Mouse (Mus musculus) thymus, postnatal 4 days (tissue): ENCODE measurements at regions not wholly inside any gene's neighbourhood (a gene's known extent, or its start where the extent isn't known, plus 50 kb on each side); places are given as distances from the start of the nearest gene placed in this dataset.

Experiments
- DNase-seq: peaks from one replicate; pipeline ENCODE4 v3.0.0; 2021

DNA sequence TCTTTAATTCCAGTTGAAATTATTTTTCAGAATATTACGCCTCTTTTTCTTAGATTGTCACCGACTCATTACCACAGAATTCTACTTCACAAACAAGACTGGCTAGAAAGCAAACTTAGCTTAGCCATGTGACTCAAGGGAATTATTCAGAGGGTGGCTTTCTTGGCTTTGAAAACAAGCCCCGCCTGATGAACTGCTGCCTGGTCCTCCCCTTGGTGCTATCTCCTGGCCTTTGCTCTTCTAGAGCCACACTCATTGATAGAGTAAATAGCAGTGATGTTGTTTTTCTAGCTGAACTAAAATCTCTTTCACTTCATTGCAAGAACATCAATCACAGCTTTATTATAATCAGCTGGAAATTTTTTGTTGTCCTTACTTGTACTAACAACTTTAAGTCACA, 713.0 kb upstream of the Cited2 start:
- no peak for DNase-seq

GRCm38 (mm10) chr10:17011876-17012275, 711.1 kb upstream of the Cited2 start:
- DNase-seq: no peak

DNA sequence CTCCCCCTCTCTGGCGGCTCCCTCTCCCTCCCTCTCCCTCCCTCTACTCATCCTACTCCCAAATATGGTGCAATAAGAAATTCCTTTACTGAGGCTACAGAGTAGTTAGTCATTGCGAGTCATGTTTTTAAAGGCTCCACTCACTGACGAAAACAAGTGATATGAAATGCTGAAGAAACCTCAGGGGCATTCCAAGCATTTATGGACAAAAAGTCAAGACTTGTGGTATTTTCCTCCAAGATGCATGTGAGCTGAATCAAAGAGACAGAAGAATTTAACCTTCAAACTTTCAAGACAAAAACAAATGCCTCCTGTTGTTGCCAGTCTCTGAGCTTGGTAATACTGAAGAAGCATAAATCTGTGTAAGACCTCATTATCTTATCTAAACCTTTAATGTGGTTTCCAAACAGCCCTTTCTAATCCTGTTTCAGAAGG, 710.5 kb upstream of the Cited2 start:
- DNase-seq: no peak

- no peak for DNase-seq
These were observed 708.2 kb upstream of the Cited2 start for GRCm38 (mm10) chr10:17014826-17015225.

- no peak for DNase-seq
These were observed 706.2 kb upstream of the Cited2 start for GRCm38 (mm10) chr10:17016854-17017253.

DNA sequence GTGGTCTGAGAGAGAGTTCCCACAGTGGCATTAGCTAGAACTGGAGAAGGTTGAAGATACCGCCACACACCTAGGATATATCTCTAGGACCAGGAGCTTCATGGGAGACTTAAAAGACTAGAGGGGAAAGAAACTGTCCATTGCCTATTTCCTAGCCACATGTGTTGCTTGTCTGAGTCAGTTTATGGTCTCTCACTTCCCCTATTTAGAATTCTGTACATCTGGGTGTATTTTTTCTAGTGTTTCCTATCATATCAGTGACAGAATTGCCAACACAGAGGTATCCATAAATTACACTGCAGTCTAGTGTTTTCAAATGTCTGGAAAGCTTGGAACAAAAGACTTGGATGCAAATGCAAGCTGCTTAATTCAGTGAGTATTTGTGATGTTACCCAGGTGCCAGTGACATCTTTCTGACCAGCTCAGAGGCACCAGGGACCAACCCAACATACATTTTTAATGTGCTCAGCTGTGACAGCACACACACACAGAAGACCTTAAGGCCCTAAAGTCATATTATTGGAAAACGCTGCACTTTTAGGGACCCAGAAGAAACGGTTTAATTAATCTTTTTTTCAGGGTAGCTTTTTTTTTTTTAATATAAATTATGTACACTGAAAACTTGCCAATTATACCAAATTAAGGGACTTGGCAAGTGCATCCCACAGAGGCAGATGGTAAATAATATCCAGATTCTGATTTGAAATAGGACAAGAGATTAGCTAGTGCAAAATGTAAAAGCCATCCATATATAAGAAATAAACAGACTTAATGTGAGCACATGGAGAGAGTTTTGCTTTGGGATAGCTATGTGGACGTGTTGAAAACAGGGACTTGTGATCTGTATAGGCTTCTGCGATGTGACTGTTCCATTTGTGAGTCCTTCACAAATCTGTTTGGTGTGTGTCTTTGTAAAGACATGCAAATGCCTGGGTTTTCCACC, 700.5 kb upstream of the Cited2 start:
- DNase-seq: no peak

GRCm38 (mm10) chr10:17023571-17024293, 699.3 kb upstream of the Cited2 start:
- DNase-seq: no peak

DNA sequence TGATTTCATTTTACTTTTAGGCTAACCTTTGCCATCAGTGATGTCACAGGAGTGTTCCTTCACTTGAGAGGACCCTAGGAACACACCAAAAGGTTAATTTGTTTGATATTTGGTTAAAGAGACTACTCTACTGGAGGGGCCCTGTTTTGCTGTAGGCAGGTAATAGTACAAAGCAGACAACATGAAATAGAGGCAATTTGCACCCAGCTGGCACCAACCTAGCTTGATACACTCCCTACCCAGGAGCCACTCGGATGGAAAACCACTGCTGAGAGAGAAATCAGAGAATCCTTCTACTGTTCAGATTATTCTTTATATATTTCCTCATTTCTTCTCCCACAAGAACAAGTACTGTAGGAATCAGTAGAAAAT, 698.7 kb upstream of the Cited2 start:
- DNase-seq: no peak

DNA sequence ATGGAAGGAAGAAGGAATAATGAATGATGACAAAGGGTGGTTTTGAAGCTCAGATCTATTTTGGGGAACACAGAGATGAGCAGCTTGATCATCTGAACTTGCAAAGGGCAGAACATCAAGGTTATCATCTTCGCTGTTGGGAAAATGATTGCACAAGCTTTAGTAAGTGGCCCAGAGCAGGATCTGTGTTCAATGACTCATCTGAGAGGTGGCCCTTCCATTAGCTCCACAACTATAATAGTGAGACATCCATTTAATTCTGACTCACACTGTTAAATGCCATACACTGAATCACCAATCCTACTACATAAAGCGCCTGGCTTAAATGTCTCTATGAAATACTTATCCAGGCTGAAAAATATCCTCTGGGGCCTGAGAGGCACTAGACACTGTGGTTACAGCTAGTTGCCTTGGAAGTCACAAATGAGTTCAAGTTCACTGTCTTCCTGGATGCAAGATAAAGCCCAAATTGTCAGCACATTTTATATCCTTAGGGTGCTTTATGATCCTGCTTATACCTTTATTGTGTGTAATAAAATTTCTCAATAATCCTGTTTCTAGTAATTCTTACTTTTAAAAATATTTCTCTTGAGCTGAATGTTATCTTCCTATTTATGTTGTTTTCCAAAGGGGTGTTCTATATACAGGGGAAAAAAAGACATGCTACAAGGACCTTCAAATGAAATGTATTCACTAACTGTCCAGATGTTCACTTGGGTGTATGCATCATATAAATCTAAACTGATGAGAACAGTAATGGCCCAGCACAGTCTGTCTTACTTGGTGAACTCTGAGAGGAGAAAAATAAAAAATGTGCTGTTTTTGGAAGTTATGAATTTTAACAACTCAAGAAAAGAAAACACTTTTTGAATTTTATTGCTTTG, 687.9 kb upstream of the Cited2 start:
- DNase-seq: no peak

DNA sequence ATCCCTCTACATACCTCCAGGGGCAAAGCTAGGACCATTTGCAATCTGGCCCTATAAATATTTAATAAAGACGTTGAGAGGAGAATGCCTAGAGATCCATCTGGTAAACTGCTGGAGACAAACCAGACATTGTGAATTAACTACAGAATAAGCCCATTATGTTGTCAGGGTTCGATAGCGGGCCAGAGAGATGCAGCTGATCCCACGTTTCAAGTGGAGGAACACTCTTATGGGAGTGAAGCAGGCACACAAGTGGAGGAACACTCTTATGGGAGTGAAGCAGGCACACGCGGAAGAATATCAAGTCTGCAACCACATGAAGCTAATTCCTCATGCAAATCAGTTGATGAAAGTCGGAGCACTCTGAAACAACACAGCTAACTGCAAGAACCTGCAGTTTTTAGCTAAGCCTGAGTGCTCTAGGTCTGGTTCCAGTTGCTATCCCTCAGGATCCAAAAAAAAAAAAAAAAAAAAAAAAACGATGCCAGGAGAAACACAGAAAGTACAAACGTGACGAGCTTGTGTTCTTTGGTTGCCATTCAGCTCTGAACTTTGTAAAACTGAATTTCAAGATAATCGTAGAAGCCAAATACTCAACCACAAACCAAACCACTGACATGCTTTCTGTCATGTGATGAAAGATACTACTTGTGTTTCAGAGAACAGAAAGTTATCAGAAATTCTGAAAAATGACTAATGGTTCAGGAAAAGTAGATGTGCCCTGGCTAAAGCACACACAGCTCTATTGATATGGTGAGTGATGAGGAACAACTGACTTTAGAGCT, 684.6 kb upstream of the Cited2 start:
- no peak for DNase-seq

DNA sequence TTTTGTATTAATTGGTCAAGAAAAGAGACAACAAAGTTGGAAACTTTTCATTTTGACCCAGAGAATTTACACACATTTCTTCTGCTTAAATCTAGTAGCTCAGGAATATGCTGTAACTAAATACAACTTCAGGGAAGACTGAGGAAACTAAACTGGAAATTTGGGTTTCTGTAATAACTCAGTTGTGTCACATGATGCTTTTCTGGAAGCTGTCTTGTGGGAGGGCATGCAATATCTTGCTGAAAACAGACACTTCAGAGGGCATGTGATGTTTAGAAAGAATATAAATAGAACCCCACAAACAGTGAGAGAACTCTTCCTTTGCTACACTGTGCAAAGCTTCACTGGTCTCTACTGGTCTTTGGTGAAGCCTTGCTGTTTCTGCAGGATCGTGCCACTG, 680.9 kb upstream of the Cited2 start:
- no peak for DNase-seq

- DNase-seq: no peak
These were observed 680.0 kb upstream of the Cited2 start for GRCm38 (mm10) chr10:17042973-17043372.

DNA sequence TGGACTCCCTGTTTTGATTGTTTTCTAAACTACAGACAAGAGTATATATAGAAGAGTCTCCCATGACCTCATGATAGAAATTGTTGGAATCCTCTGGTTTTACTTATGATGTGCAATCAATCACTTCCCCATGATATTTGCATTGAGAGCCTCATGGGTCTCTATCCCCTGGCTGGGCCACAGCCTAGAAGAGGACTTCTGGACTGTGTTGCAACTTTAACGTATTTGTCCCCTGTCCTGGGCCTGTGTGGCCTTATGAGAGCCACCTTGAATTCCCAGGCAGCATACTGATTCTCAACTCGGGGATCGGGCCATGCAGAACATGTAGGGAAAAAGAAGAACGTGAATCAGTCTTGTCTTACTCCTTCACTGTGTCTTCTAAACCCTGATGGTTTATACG, 676.3 kb upstream of the Cited2 start:
- no peak for DNase-seq

- DNase-seq: no peak
These were observed 650.1 kb upstream of the Cited2 start for GRCm38 (mm10) chr10:17072906-17073305.

- no peak for DNase-seq
These were observed 649.0 kb upstream of the Cited2 start for GRCm38 (mm10) chr10:17074013-17074401.

DNA sequence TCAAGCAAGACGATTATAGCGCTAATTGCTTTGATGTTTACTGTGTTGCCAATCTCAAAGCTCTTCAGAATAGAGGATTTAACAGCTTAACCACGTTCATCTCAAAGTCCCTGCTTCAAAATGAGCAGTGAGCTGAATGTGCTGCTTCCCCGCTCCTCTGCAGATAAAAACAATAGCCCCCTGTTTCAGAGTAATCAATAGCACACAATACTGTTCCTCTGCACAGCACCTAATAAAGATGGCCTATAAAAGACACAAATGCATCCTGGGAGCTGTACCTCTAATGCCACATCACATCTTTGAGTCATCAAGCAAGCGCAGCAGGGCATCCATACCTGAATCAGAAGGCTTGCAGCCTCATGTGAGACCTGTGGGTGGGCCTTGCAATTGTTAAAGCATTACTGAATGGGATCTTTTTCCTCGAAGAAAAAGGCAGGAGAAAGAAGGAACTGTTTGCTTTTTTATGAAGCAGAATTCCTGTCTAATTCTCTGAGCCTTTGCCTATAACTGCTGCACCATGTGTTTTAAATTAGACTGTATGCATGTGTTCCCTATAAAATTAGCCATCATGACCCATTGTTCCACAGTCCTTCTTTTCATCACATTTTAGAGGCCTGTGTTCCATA, 648.5 kb upstream of the Cited2 start:
- no peak for DNase-seq

DNA sequence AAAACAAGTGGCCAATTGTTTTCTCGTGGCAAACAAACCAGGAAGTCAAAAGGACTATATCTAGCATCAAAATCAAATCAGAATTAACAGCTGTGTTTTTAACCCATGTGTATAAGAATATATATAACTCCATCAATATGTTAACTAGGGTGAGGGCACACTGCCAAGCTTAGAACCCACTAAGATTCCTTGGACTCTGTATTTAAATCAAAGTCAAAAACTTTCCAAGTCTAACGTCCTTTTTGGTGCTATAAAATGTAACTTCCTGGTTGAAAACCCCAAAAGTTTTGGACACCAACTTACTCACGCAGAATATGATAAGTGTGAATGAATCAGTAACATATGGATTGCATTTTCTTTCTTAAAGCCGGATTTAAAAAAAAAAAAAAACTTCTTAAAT, 647.9 kb upstream of the Cited2 start:
- no peak for DNase-seq

DNA sequence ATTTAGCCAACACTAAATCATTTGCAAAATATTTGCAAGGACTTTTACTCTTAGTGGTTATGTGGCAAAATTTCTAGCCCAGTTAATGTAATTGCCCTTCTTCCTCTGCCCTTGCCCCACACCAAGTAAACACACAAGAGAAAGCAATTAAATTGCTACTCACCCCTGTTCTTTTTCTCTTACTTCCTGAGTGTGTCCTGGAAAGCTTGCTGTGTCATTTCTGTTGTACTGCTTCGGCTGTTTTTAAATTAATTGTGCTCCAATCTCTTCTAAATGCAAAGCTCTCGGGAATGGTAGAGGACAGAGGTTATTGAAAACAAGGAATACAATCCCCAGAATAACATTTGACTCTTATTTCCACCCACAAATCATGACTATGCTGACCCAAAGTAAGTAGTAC, 647.4 kb upstream of the Cited2 start:
- no peak for DNase-seq

- DNase-seq: no peak
These were observed 646.8 kb upstream of the Cited2 start for GRCm38 (mm10) chr10:17076186-17076585.

DNA sequence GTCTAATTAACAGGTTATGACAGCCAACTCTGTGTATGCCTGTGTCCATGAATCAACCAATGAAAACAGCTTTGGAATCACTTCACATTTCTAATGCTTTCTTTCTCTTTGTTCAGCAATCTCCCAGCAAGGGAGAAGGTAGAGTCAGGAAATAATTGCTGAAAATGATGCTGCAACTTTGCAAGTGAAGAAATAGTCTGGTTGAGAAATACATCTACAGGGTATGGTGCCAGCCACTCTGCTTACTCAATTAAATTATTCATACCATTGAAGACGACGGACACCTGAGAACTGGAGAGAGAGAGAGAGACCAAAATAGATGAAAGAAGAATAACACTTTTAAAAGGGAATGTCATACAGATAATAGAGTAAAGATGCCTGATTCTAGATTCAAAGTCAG, 645.4 kb upstream of the Cited2 start:
- DNase-seq: no peak

DNA sequence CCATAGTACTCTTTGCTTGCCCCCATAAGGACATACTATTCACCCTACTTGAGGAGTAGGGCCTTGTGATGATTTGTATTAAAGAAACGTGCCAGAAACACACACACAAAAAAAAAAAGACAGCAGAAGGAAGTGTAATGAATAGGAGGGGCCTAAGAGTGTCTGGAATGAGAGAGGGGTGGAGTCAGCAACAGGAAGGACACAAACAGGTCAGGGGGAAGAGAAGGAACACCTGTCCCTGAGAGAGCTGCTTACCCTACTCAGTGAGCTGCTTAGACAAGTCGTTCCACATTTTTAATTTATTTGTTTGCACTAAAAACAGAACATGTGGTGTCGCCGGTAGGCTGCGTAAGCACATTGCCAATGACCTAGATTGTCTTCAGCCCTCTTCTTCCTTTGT, 642.2 kb upstream of the Cited2 start:
- DNase-seq: no peak

DNA sequence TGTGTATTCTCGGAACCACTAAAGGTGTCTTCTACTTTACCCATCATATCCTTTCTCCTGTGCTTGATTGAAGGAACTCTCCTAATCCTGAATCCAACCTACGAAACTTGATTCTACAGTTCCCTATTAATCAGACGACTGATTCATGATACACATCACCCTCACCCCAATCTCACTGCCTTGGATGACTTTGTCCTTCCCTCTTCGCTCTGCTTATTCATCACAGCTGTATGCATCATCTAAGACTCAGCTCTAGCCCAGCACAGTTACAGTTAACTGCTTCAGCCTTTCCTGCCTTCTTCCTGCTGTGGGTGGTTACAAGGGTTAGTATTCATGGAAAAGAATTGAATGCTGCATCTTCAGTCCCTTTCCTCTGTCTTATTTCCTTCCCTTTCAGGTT, 640.1 kb upstream of the Cited2 start:
- DNase-seq: no peak
